Mouse (Mus musculus) midbrain, embryonic 11.5 days (tissue): ENCODE data around the gene Vmn1r138. TPM values are rescaled to one million over a fixed set of nuclear protein-coding genes. Genes with fewer than 3 reads are reported as not detected.
"Not testable (repeated sequence)": the region's sequence is repeated elsewhere in the genome, so short reads cannot be mapped to it uniquely, and the experiment has no call there.

Experiments used
- ATAC-seq: fragments of 200-750 bp; cut with Nextera tagmentation; 2 replicates; pipeline ENCODE4 v1.8.0; 2017; ENCODE audit warnings: moderate TSS enrichment, moderate library complexity; ENCODE audit not compliant: low FRiP score
- DNase-seq: peaks from one replicate; pipeline ENCODE4 v3.0.0; 2015; ENCODE audit warnings: low spot score; ENCODE audit errors: missing footprints
- H3K27ac ChIP-seq: fragments of 300-500 bp; sonication (generic); 2 replicates; pipeline ENCODE4 v1.5.1; 2014; ENCODE audit warnings: low read depth, low read length
- H3K27me3 ChIP-seq: fragments of 300-500 bp; sonication (generic); 2 replicates; pipeline ENCODE4 v1.6.1; 2014; ENCODE audit warnings: mild to moderate bottlenecking, low read length, moderate library complexity, mixed read lengths; ENCODE audit not compliant: control insufficient read depth, insufficient read depth
- H3K36me3 ChIP-seq: fragments of 300-500 bp; sonication (generic); 2 replicates; pipeline ENCODE4 v1.6.1; 2014; ENCODE audit warnings: mild to moderate bottlenecking, low read length, moderate library complexity, mixed read lengths; ENCODE audit not compliant: control insufficient read depth, insufficient read depth
- H3K4me1 ChIP-seq: fragments of 300-500 bp; sonication (generic); 2 replicates; pipeline ENCODE4 v1.6.1; 2014; ENCODE audit warnings: low read length; ENCODE audit not compliant: control insufficient read depth, insufficient read depth
- H3K4me2 ChIP-seq: fragments of 300-500 bp; sonication (generic); 2 replicates; pipeline ENCODE4 v1.6.1; 2014; ENCODE audit warnings: mild to moderate bottlenecking, moderate library complexity
- H3K4me3 ChIP-seq: fragments of 300-500 bp; sonication (generic); 2 replicates; pipeline ENCODE4 v1.5.1; 2014; ENCODE audit warnings: low read depth, low read length
- H3K9ac ChIP-seq: fragments of 300-500 bp; sonication (generic); 2 replicates; pipeline ENCODE4 v1.6.1; 2014; ENCODE audit warnings: low read length
- H3K9me3 ChIP-seq: fragments of 300-500 bp; sonication (generic); 2 replicates; pipeline ENCODE4 v1.6.1; 2016; ENCODE audit warnings: low read length; ENCODE audit not compliant: control insufficient read depth
- WGBS: fragments of 180-500 bp; shearing (Covaris S2); extraction: QIAGEN DNeasy Blood & Tissue Kit; methylation state at CpG from one replicate; pipeline ENCODE4 v1.1.7; 2014; 5-methylcytosine and 5-hydroxymethylcytosine counted together
- polyA plus RNA-seq: library from polyadenylated mRNA; unstranded; fragments of >200 nt; fragmentation: Nextera tagmentation; extraction: Ambion mirVana; gene quantifications from 2 replicates; pipeline ENCODE4 v1.2.1, GENCODE M21; 2014

The Vmn1r138 gene
- not detected in 2 replicates for polyA plus RNA-seq

- H3K4me3 ChIP-seq, ATAC-seq, H3K36me3 ChIP-seq, H3K27me3 ChIP-seq, H3K9me3 ChIP-seq, H3K9ac ChIP-seq, H3K4me2 ChIP-seq, DNase-seq, H3K27ac ChIP-seq, H3K4me1 ChIP-seq: not testable (repeated sequence)
- no CpG with 5 or more reads among the region's 2 CpGs for WGBS
Measured at GRCm38 (mm10) chr7:22028797-22029196, at the start of gene Vmn1r138. TSS of gene Vmn1r138 (minus strand) at chr7:22028897.

GRCm38 (mm10) chr7:22068757-22069156 is 40.1 kb upstream of the Vmn1r138 start, which contains the start of gene Vmn1r139:
TSS of gene Vmn1r139 (plus strand) at chr7:22069057.
- H3K9me3 ChIP-seq, H3K27me3 ChIP-seq, ATAC-seq, H3K27ac ChIP-seq, H3K4me1 ChIP-seq, H3K36me3 ChIP-seq, H3K4me3 ChIP-seq, H3K4me2 ChIP-seq, DNase-seq, H3K9ac ChIP-seq: not testable (repeated sequence)
- WGBS: no CpG with 5 or more reads among the region's 7 CpGs

GRCm38 (mm10) chr7:22056205-22056604 is 27.5 kb upstream of the Vmn1r138 start, which contains the start of gene Gm6176:
TSS of gene Gm6176 (minus strand) at chr7:22056305.
- no CpG with 5 or more reads among the region's 1 CpGs for WGBS
- ATAC-seq: not testable (repeated sequence)

GRCm38 (mm10) chr7:21994287-21994686 is 34.4 kb downstream of the Vmn1r138 start, which contains the start of gene Vmn1r137:
TSS of gene Vmn1r137 (plus strand) at chr7:21994587.
- not testable (repeated sequence) for H3K4me3 ChIP-seq, H3K9me3 ChIP-seq, ATAC-seq, H3K27me3 ChIP-seq, DNase-seq, H3K27ac ChIP-seq, H3K4me1 ChIP-seq, H3K9ac ChIP-seq, H3K4me2 ChIP-seq, H3K36me3 ChIP-seq
- WGBS: no CpG with 5 or more reads among the region's 3 CpGs

More at GRCm38 (mm10) chr7:22056205-22056604, 27.5 kb upstream of the Vmn1r138 start, which contains the start of gene Gm6176:
- H3K9me3 ChIP-seq, H3K4me1 ChIP-seq, H3K4me2 ChIP-seq, DNase-seq, H3K4me3 ChIP-seq, H3K36me3 ChIP-seq, H3K9ac ChIP-seq, H3K27ac ChIP-seq, H3K27me3 ChIP-seq: not testable (repeated sequence)

Other genes starting within 250 kb of the Vmn1r138 start
- not detected in 2 replicates for gene Gm4177, start 232.2 kb downstream of the Vmn1r138 start, polyA plus RNA-seq
- not detected in 2 replicates for gene Vmn1r135, start 196.5 kb downstream of the Vmn1r138 start, polyA plus RNA-seq
- not detected in 2 replicates for gene Gm5725, start 184.6 kb downstream of the Vmn1r138 start, polyA plus RNA-seq
- gene Gm5891, start 107.6 kb downstream of the Vmn1r138 start, polyA plus RNA-seq: not detected in 2 replicates
- gene Vmn1r137, start 34.3 kb downstream of the Vmn1r138 start, polyA plus RNA-seq: not detected in 2 replicates
- gene Gm6176, start 27.4 kb upstream of the Vmn1r138 start, polyA plus RNA-seq: not detected in 2 replicates
- not detected in 2 replicates for gene Vmn1r139, start 40.2 kb upstream of the Vmn1r138 start, polyA plus RNA-seq
- gene Gm16451, start 89.3 kb upstream of the Vmn1r138 start, polyA plus RNA-seq: not detected in 2 replicates
- not detected in 2 replicates for gene Gm10666, start 105.8 kb upstream of the Vmn1r138 start, polyA plus RNA-seq
- not detected in 2 replicates for gene Vmn1r142, start 135.1 kb upstream of the Vmn1r138 start, polyA plus RNA-seq
- gene Vmn1r143, start 160.5 kb upstream of the Vmn1r138 start, polyA plus RNA-seq: not detected in 2 replicates
- not detected in 2 replicates for gene Gm8653, start 172.4 kb upstream of the Vmn1r138 start, polyA plus RNA-seq
- gene Gm8453, start 200.6 kb upstream of the Vmn1r138 start, polyA plus RNA-seq: not detected in 2 replicates